Mouse (Mus musculus) adrenal gland (tissue): ENCODE data around the gene Mchr1.

Experiments
- intact Hi-C: fragments of 180-260 bp; cut with DNase I; formaldehyde crosslinking; loops from one replicate; pipeline ENCODE4 v1.15.1; 2025

Mchr1 gene

GRCm38 (mm10) chr15:81226796-81227195 lies 8.5 kb upstream of the Mchr1 start:
- intact Hi-C loops: no loop called here

- intact Hi-C loops: no loop called here
These were observed 8.0 kb upstream of the Mchr1 start for GRCm38 (mm10) chr15:81227275-81227674.

GRCm38 (mm10) chr15:81228258-81228657 lies 7.0 kb upstream of the Mchr1 start:
- intact Hi-C loops: no loop called here

- intact Hi-C loops: no loop called here
These were observed 5.5 kb upstream of the Mchr1 start for GRCm38 (mm10) chr15:81229791-81230190.

- intact Hi-C loops: no loop called here
These were observed 4.0 kb upstream of the Mchr1 start for GRCm38 (mm10) chr15:81231325-81231724.

GRCm38 (mm10) chr15:81236062-81236461 lies 763 bp downstream of the Mchr1 start:
- intact Hi-C loops: no loop called here

- intact Hi-C loops: no loop called here
These were observed 2.2 kb downstream of the Mchr1 start for GRCm38 (mm10) chr15:81237471-81237870.

GRCm38 (mm10) chr15:81239261-81239660 lies 4.0 kb downstream of the Mchr1 start:
- intact Hi-C loops: no loop called here

- intact Hi-C loops: loop anchor here (2.0 kb wide), 1 partner anchor 63 kb away; no protein-coding TSS in a partner anchor
These were observed 4.6 kb downstream of the Mchr1 start for GRCm38 (mm10) chr15:81239794-81240343.

GRCm38 (mm10) chr15:81246890-81247289 lies 11.6 kb downstream of the Mchr1 start:
- intact Hi-C loops: no loop called here

GRCm38 (mm10) chr15:81247583-81248340 lies 12.5 kb downstream of the Mchr1 start:
- intact Hi-C loops: no loop called here

GRCm38 (mm10) chr15:81248341-81248679 lies 13.0 kb downstream of the Mchr1 start:
- intact Hi-C loops: no loop called here

- intact Hi-C loops: no loop called here
These were observed 13.8 kb downstream of the Mchr1 start for GRCm38 (mm10) chr15:81248951-81249579.

- intact Hi-C loops: no loop called here
These were observed 17.4 kb downstream of the Mchr1 start for GRCm38 (mm10) chr15:81252626-81253174.

GRCm38 (mm10) chr15:81253585-81253984 lies 18.3 kb downstream of the Mchr1 start:
- intact Hi-C loops: no loop called here

- intact Hi-C loops: no loop called here
These were observed 18.9 kb downstream of the Mchr1 start for GRCm38 (mm10) chr15:81254113-81254640.

- intact Hi-C loops: no loop called here
These were observed 19.8 kb downstream of the Mchr1 start for GRCm38 (mm10) chr15:81255063-81255462.

GRCm38 (mm10) chr15:81258296-81258695 lies 23.0 kb downstream of the Mchr1 start:
- intact Hi-C loops: no loop called here

GRCm38 (mm10) chr15:81259304-81259703 lies 24.0 kb downstream of the Mchr1 start:
- intact Hi-C loops: no loop called here

- intact Hi-C loops: no loop called here
These were observed 24.9 kb downstream of the Mchr1 start for GRCm38 (mm10) chr15:81260208-81260607.

- intact Hi-C loops: no loop called here
These were observed 29.2 kb downstream of the Mchr1 start for GRCm38 (mm10) chr15:81264392-81265095.
